Mouse (Mus musculus) E14TG2a.4 (cell line): ENCODE measurements around the gene Ccdc57.

Source experiments
- H3K27me3 ChIP-seq: 2 replicates; pipeline ENCODE4 v1.6.1; 2014; ENCODE audit warnings: low read length, control low read depth; ENCODE audit not compliant: insufficient read depth
- H3K36me3 ChIP-seq: 2 replicates; pipeline ENCODE4 v1.6.1; 2014; ENCODE audit warnings: low read length, control low read depth; ENCODE audit not compliant: insufficient read depth
- H3K4me1 ChIP-seq: replicated peaks from 2 replicates; pipeline ENCODE4 v1.6.1; 2014; ENCODE audit warnings: low read depth, low read length, control low read depth
- H3K4me3 ChIP-seq: replicated peaks from 2 replicates; pipeline ENCODE4 v1.5.1; 2014; ENCODE audit warnings: mild to moderate bottlenecking, low read length
- H3K9me3 ChIP-seq: 2 replicates; pipeline ENCODE4 v1.6.1; 2014; ENCODE audit warnings: low read length, control low read depth
- CTCF ChIP-seq: conservative IDR thresholded peaks from 2 replicates; pipeline ENCODE4 v1.5.1; 2014; ENCODE audit warnings: low read length
- NANOG ChIP-seq: IDR thresholded peaks from 2 replicates; pipeline ENCODE4 v1.6.1; 2014; ENCODE audit warnings: borderline replicate concordance, low read length, mixed read lengths
- POU5F1 ChIP-seq: IDR thresholded peaks from 2 replicates; pipeline ENCODE4 v1.6.1; 2014; ENCODE audit warnings: low read length, borderline replicate concordance

Gene Ccdc57

GRCm38 (mm10) chr11:120957731-120958257 is 25.1 kb upstream of the Ccdc57 start:
- H3K4me3 ChIP-seq = peak overlapping the region; percentile 46
- no peak for TF ChIP-seq POU5F1
- H3K27me3 ChIP-seq = no peaks in the 10 kb centered on the region
- H3K4me1 ChIP-seq = peaks cover 87% of the 10 kb centered on the region
- H3K9me3 ChIP-seq = no peaks in the 10 kb centered on the region
- peaks cover 97% of the 10 kb centered on the region for H3K36me3 ChIP-seq

- H3K9me3 ChIP-seq = no peaks in the 10 kb centered on the region
- peaks cover 87% of the 10 kb centered on the region for H3K4me1 ChIP-seq
- TF ChIP-seq CTCF = no peak
- no peak for TF ChIP-seq POU5F1
- no peak for TF ChIP-seq NANOG
- no peaks in the 10 kb centered on the region for H3K27me3 ChIP-seq
- H3K36me3 ChIP-seq = peaks cover 97% of the 10 kb centered on the region
- H3K4me3 ChIP-seq = peak overlapping the region; percentile 46; the same call in 1 of the 2 replicates
These were observed 24.4 kb upstream of the Ccdc57 start for GRCm38 (mm10) chr11:120957052-120957451.

- TF ChIP-seq CTCF (no peak), NANOG (no peak), POU5F1 (no peak)
- Histone ChIP-seq H3K36me3 (peaks cover 95% of the 10 kb centered on the region), H3K4me1 (peaks cover 95% of the 10 kb centered on the region), H3K4me3 (peak overlapping the region; percentile 46), H3K27me3 (no peaks in the 10 kb centered on the region), H3K9me3 (no peaks in the 10 kb centered on the region)
These were observed 23.0 kb upstream of the Ccdc57 start for GRCm38 (mm10) chr11:120955701-120956100.

- TF ChIP-seq POU5F1 (no peak), NANOG (no peak), CTCF (no peak)
- H3K9me3 ChIP-seq = no peaks in the 10 kb centered on the region
- peaks cover 95% of the 10 kb centered on the region for H3K4me1 ChIP-seq
- H3K4me3 ChIP-seq = peak overlapping the region; percentile 93
- H3K27me3 ChIP-seq = peaks cover 4% of the 10 kb centered on the region
- H3K36me3 ChIP-seq = peaks cover 91% of the 10 kb centered on the region
These were observed 22.3 kb upstream of the Ccdc57 start for GRCm38 (mm10) chr11:120954936-120955335.

GRCm38 (mm10) chr11:120951731-120952730 is 19.4 kb upstream of the Ccdc57 start:
- Histone ChIP-seq H3K4me3 (peak overlapping the region; percentile 93), H3K27me3 (peaks cover 32% of the 10 kb centered on the region), H3K4me1 (peaks cover 86% of the 10 kb centered on the region), H3K36me3 (peaks cover 65% of the 10 kb centered on the region), H3K9me3 (no peaks in the 10 kb centered on the region)
- no peak for TF ChIP-seq CTCF
- TF ChIP-seq NANOG = no peak
- no peak for TF ChIP-seq POU5F1

GRCm38 (mm10) chr11:120951237-120951636 is 18.6 kb upstream of the Ccdc57 start:
- no peak for TF ChIP-seq CTCF
- TF ChIP-seq POU5F1 = no peak
- TF ChIP-seq NANOG = no peak
- Histone ChIP-seq H3K9me3 (no peaks in the 10 kb centered on the region), H3K4me3 (peak overlapping the region; percentile 93), H3K36me3 (peaks cover 57% of the 10 kb centered on the region), H3K27me3 (peaks cover 32% of the 10 kb centered on the region), H3K4me1 (peaks cover 82% of the 10 kb centered on the region)

- no peak for TF ChIP-seq CTCF
- no peak for TF ChIP-seq POU5F1
- no peak for TF ChIP-seq NANOG
- Histone ChIP-seq H3K4me3 (peak overlapping the region; percentile 93), H3K4me1 (peaks cover 82% of the 10 kb centered on the region), H3K9me3 (no peaks in the 10 kb centered on the region), H3K36me3 (peaks cover 50% of the 10 kb centered on the region), H3K27me3 (peaks cover 32% of the 10 kb centered on the region)
These were observed 17.9 kb upstream of the Ccdc57 start for GRCm38 (mm10) chr11:120950281-120951202.

GRCm38 (mm10) chr11:120949863-120950262 is 17.2 kb upstream of the Ccdc57 start:
- peaks cover 32% of the 10 kb centered on the region for H3K27me3 ChIP-seq
- H3K4me3 ChIP-seq = peak overlapping the region; percentile 93
- peaks cover 82% of the 10 kb centered on the region for H3K4me1 ChIP-seq
- TF ChIP-seq CTCF (no peak), POU5F1 (no peak), NANOG (no peak)
- peaks cover 43% of the 10 kb centered on the region for H3K36me3 ChIP-seq
- no peaks in the 10 kb centered on the region for H3K9me3 ChIP-seq
